Mouse (Mus musculus): Measurements from ENCODE around the gene Spen.
A peak's percentile ranks its signal among the peaks of the same experiment; 100 is the strongest.
"Not testable (repeated sequence)": the region's sequence is repeated elsewhere in the genome, so short reads cannot be mapped to it uniquely, and the experiment has no call there.

Gene Spen

DNA sequence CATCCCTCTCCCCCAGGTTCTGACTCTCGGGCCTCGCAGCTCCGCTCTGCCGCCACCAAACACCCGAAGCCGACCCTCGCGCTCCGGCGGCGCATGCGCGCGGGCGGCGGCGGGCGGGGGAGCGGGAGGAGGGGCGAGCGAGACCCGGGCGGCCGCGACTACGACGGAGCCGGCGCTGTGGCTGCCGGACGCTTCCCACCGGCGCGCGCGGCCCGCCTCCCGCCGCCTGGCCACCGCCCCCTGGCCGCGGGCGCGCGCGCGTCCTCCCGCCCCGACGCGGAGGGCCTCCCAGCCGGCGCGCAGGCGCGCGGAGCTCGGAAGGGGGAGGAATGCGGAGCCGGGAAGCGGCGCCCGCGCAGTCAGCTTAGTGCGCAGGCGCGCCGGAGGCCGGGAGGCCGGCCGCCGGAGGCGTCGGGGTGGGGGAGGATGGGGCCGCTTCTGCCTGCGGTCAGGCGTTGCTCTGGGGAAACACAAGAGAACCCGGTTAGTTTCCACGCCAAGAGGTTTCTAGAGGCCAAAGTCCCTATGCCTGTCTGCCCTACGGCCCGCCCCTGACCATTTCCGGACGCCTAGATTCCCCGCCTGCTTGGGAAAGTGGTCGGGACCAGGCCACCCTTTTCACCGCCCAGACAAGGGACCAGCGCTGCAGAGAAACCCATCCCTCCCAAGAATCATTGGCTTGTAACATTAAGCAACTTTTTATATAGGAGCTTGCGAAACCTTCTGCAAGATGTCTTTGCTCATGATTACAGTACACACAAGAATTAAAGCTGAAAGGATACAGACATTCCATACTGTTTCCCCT, at the start of gene Spen:
Gene Spen (minus strand): TSS at position 190 of the 805 bp plus-strand sequence.
- DNase-seq (ENCODE audit: extremely low spot score, low read depth, low spot score): peak; percentile 76

DNA sequence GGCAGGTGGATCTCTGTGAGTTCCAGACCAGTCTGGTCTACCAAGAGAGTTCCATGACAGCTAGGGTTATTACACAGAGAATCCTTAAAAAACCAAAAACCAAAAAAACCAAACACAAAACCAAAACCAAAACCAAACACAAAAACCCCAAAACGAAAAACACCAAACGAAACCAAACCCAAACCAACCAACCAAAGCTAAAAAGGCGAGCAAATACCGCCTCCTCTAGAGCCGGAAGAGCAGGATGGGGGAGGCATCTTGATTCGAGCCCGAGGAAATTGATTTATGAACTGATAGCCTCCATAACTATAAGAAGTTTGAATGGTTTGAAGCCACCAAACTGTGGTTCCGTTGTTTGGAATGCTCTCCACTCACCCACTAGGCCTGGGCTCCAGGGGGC, 45.5 kb upstream of the Spen start:
- DNase-seq (ENCODE audit: extremely low spot score, low read depth, low spot score): no peak

DNA sequence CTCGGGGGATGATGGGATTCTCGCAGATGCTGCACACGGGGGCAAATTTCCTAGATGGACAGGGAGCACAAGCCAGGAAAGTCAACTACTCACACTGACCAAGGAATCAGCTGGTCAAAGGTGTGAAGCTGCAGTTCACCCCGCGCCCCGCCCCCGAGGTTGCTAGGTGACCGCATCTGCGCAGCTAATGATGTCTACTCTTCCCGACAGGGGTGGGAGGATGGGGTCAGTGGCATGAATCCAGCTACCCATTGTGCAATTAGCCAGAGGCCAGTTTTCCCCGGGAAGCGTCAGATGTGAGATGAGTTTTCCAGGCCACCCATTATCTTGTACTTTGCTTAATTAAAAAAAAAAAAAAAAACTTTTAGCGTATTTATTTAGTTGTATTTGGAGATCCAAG, 42.7 kb upstream of the Spen start:
- DNase-seq (ENCODE audit: extremely low spot score, low read depth, low spot score): no peak

DNA sequence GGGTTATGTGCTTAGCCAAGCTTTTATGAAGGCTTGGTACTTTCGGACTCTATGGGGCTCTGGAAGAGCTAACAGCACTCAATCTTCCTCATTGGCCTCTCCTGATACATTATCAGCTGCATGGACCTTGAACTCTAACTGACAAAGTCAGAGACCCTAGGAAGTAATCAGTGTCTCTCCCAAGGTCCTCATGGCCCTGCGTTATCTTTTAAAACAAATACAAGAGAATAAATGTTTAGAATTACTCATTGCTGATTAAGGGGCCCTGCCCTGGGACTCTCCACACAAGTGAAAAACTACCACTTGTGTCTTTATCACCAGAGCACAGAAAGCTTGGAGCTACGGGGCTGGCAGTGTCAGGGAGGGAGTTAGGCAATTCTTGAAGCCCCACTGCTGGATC, 40.4 kb upstream of the Spen start:
- DNase-seq (ENCODE audit: extremely low spot score, low read depth, low spot score): no peak

DNA sequence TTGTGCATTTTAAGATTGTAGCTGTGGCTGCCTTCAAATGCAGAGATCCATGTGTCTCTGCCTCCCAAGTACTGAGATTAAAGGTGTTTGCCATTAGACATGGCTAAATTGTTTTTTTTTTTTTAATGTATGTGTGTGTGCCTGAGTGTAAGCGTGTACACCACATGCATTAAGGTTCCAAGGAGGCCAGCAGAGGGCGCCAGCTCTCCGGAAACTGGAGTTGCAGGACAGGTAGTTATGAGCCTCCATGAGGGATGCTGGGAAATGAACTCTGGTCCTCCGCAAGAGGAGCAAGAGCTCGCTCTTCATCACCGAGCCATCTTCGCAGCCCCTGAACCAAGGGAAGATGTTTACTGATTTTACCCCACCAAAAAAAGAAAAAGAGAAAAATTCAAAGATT, 38.5 kb upstream of the Spen start:
- no peak for DNase-seq (ENCODE audit: extremely low spot score, low read depth, low spot score)

DNA sequence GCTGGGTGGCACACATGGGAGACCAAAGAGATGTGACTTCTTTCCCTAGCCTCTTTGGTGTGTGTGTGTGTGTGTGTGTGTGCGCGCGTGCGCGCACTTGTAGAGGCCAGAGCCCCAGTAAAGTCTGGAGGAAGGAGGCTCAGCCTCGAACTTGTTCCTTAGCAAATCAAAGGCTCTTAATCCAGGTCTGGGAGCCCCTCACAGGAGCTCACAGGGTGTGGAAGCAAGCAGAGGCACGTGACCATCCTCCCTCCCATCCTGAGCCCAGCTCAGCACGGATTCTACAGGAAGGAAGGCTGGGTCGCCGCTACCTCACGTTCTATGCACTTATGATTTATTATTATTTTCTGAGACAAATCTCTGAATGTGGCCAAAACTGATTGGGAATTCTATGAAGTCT, 38.0 kb upstream of the Spen start:
- no peak for DNase-seq (ENCODE audit: extremely low spot score, low read depth, low spot score)

DNA sequence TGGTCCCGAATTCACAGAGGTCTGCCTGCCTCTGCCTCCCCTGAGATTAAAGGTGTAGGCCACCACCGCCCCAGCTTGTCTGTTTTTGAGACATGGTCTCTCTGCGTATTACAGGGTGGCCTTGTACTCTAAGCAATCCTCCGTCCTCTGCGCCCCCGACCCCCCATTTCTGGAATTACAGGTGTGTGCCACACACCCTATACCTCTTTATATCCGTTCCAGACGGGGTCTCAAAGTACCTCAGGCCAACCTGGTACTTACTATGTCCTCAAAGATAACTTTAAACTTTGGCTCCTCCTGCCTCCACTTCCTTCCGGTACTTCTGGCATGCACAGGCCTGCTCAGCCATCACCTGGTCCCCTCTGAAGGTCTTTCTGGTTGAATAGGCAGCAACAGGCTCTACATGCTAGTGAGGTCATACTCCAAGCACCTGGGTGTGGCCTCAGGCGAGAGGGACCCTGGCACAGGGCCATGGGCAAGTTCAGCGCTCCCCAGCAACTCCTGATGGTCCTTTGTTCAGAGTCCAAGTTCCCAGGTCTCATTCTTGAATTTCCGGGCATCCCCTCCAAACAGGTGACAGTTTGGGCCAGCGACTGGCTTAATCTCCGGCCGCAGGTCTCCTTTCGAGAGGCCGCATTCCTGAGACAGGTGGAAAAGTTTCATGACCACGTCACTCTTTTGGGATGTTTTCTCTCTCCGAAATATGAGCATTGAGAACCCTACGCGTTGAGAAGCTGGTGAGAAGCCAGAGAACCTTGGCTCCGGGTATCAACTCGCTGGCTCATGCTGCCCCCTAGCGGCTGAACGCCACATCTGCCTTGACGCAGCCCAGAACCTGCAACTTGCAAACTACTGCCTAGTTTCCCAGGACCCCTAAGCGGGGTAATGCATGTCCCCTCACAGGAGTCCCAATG, 36.6 kb upstream of the Spen start:
- DNase-seq (ENCODE audit: extremely low spot score, low read depth, low spot score): no peak

DNA sequence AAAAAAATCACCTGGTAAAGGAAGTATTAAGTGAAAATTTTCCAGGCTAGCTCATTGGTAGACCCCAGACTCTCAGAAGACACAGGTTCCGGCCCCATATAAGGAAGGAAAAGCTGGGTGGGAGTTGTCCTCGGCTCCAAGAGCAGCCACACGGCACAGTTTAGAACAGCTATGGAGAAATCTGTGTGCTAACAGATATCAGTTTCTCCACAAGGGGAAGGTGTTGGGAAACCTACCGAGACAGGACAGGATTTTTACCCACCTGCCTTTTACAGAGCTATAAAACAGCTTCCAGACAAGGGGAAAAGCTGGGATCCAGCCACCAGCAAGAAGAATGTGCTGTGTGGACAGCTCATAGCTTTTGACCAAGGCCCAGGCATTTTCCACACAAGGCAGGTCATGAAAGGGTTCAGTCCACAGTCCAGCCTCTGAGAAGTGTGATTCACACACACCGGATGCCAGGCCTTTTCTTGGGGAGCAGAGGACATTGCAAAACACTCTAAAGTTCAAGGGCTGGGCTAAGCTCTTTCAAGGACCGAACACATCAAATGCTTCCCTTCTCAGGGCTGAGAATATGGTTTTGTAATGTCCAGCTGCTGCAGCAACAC, 35.1 kb upstream of the Spen start:
- no peak for DNase-seq (ENCODE audit: extremely low spot score, low read depth, low spot score)

DNA sequence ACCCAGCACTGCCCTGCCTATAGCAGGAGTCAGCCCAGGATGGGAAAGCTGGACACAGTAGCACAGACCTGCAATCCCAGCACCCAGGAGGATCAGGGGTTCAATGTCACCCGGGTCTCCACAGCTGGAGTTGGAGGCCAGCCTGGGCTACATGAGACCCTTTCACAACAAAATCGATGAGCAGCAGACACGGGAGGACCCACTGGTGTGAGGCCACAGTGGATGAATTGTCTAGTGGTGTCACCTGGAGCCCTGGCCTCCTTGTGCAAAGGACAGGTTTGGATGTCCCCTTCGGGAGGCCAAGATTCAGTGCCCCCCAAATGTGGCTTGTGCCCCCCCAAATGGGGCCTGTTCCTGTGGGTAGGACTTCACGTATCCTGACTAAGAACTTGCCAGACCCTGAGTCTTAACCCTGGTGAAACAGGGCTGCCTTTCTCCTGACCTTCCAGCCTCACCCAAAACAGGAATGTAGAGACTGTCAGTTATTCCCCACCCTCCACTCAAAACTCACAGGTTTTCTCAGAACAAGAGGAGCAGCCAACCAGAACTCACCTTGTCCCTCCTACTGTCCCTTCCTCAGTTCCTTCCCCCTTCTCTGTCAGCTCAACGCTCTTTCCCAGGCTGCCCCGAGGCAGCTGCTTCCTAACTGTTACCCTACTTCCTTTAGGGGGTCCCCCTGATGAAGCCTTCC, 34.4 kb upstream of the Spen start:
- DNase-seq (ENCODE audit: extremely low spot score, low read depth, low spot score): no peak

DNA sequence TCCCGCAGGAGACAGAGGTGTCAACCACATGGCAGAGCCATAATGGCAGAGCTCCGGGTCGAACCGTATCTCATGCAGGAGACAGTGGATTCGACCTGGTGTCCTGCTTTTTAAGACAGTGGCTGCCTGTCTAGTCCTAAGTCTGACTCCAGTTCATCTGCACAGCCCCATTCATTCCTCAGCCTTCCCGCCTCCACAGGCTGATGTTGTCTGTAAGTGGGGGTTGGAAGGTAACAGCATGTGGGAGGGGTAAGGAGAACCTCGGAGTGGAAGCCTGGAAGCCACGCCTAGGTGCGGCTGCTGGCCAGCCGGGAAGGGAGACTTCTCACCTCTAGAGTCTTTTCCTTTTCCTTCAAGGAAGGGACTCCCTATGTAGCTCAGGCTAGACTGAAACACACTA, 33.5 kb upstream of the Spen start:
- DNase-seq (ENCODE audit: extremely low spot score, low read depth, low spot score): no peak

DNA sequence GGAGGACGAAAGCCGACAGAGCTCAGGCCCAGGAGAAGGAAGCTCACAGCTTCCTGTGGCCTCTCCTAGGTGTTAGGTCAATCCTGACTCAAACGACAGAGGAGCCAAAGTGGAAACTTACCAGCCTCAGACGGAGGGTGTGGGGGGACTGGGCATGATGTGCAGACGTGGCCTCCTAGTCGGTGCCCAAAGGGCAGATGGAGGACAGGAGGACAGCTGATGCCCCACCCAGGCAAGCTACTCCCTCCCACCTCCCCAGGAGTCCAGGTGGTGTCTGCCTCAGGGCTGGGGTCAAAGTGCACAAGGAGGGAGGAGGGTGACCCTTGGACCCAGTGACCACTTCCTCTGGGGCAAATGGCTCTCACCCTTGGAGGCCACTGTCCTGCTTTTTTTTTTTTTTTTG, 32.9 kb upstream of the Spen start:
- DNase-seq (ENCODE audit: extremely low spot score, low read depth, low spot score): no peak

DNA sequence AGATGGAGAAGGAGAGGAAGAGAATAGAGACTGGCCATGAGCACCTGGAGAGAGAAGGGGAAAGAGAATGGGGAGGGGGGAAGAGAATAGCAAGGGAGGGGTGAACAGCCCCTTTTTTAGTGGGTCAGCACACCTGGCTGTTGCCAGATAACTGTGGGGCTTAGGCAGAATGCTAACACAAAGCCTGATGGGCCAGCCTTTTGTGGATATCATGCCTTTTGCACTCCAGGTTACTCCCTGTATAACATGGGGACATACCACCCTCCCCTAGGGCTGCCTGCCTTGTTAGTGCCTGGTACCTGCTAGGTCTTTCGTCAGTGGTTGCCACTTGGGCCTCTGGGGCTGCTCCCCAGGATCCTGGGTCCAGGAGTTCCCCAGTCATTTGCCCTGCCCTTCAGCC, 32.4 kb upstream of the Spen start:
- no peak for DNase-seq (ENCODE audit: extremely low spot score, low read depth, low spot score)

DNA sequence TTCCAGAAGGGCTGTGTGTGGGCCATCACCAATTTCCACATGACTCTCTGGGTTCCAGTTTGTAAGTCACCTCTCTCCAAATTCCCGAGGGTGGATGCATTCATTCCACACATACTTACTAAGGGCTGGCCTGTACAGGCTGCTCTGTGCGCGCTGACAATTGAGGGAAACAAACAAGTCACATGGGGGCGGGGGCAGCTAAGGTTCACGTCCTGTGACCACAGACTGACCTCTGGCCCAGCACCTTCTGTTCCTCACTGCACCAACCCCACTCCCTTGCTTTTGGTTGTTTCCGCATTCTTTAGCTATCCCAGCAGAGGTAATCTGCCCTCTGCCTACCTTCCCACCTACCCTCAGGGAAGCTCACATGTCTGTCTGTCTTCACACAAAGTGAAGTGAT, 31.6 kb upstream of the Spen start:
- no peak for DNase-seq (ENCODE audit: extremely low spot score, low read depth, low spot score)

DNA sequence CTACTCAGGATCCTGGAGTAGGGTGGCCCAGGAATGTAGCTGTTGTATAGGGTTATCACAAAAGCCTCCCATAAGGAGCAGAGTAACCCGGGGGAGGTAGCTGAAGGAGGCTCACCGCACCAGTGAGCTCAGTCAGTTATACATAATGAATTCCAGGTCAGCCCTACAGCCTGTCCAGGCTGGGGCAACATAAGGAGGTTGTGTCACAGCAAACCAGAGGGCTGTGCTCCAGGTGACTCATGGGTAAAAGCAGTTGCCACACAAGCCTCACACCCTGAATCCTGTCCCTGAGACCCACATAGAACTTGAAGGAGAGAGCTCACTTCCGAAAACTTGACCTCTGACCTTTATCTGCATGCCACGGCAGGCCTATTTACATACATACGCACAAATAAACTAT, 30.6 kb upstream of the Spen start:
- no peak for DNase-seq (ENCODE audit: extremely low spot score, low read depth, low spot score)

DNA sequence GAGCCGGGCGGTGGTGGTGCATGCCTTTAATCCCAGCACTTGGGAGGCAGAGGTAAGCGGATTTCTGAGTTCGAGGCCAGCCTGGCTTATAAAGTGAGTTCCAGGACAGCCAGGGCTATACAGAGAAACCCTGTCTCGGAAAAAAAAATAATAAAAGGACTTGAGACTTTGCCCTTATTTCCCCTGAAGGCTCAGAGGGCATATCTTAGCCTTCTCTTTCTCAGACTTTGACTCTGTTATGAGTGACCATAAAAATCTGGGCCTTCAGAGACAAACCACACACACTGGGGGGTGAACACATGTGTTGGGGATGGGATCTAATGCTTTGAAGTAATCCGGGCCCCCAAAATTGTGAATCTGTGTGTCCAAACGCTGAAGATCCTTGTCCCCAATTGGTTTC, 28.8 kb upstream of the Spen start:
- DNase-seq (ENCODE audit: extremely low spot score, low read depth, low spot score): not testable (repeated sequence)

DNA sequence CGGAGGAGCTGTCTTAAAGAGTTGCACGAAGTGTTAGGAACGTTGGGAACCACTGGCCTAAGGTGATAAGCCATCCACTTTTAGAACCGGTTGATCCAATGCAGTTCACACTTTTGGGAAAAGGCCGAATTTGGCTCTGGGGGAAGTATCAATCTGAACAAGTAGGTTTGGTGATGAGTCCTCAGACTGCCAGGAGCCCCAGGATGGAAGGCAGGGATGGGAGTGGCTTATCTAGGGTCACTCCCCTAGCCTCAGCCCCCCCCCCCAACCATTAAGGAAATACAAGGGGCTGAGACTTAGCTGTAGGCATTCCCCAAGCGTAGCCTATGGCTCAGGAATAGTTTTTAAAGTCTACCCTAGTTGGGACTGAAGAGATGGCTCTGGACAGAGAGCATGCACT, 27.8 kb upstream of the Spen start:
- DNase-seq (ENCODE audit: extremely low spot score, low read depth, low spot score): no peak

DNA sequence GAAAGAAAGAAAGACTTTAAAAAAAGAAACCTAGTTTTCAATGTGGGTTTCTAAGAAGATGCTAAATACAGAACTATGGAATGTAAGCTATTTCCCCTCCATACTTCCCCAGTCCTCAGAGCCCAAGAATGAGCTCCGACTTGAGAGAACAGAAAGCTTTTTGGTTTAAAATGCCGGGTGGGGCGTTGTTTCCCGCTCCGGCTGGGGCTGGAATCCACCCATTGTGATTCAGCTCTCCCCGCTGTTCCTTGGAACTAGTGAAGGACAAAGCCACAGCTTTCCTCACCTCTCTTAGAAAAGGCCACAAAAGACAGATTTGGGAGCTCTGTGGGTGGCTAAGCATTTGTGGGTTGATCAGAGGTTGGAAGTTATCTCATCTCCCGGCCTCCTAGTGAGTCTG, 26.9 kb upstream of the Spen start:
- no peak for DNase-seq (ENCODE audit: extremely low spot score, low read depth, low spot score)

DNA sequence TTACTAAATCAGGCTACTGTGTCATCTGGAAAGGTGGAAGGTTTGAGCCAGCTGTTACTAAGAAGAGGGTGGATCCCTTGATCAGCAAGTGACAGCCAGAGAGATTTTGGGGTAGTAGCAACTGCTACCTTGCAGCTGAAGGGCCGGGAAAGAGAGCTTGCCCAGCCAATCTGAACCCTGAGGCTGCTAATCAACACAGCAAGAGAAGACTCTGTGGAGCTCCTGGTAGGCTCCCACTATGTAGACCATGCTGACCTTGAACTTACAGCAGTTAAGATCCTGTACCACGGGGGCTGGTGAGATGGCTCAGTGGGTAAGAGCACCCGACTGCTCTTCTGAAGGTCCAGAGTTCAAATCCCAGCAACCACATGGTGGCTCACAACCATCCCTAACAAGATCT, 26.3 kb upstream of the Spen start:
- no peak for DNase-seq (ENCODE audit: extremely low spot score, low read depth, low spot score)

DNA sequence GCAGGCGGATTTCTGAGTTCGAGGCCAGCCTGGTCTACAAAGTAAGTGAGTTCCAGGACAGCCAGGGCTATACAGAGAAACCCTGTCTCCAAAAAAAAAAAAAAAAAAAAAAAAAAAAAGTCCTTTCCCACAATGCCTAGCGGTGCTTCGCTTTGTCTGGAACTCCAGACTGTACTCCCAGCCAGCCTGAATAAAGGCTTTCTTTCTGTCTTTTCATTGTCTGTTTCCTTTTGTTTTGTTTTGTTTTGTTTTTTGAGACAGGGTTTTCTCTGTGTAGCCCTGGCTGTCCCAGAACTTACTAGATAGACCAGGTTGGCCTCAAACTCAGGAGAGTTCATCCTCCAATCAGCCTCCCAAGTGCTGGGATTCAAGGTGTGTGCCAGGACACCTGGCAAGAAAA, 25.8 kb upstream of the Spen start:
- DNase-seq (ENCODE audit: extremely low spot score, low read depth, low spot score): no peak

DNA sequence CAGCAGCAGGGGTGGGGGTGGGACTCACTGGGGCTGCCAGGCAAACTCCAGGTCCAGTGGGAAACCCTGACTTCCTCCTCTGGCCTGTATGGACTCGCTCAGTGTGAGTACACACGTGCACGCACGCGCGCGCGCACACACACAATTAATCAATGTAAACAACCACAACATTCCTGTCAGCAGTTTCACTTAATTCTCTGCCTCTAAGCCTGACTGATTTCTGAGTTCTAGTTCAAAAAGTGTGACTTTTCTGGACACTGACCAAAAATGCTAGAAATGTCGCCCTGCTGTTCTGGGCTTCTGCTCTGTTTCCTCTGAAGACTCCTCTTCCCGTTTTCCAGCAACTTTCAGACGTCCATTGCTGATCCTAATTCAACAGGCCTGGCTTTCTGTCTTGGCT, 23.9 kb upstream of the Spen start:
- no peak for DNase-seq (ENCODE audit: extremely low spot score, low read depth, low spot score)

DNA sequence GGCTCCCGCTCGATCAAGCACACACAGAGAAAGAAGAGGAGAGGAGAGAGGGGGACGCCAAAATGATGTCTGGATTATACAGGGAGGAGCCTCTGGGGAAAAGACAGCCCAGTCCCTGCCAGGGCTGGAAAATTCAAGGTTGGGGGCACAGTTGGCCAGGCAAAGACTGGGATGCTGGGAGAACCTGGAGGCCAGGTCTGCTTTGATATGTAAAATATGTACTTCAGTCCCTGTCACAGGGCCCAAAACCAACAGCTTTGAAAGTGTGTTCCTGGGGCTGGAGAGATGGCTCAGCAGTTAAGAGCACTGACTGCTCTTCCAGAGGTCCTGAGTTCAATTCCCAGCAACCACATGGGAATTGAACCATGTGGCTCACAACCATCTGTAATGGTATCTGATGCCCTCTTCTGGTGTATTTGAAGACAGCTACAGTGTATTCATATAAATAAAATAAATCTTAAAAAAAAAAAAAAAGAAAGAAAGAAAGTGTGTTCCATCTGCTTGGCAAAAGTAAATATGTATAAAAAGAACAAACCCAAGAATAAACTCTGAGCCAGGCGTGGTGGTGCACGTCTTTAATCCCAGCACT, 23.0 kb upstream of the Spen start:
- not testable (repeated sequence) for DNase-seq (ENCODE audit: extremely low spot score, low read depth, low spot score)
